Mouse (Mus musculus): Measurements from ENCODE around the gene Ddc. TPM values are rescaled to one million over a fixed set of nuclear protein-coding genes. Genes with fewer than 3 reads are reported as not detected.

Ddc gene
- total and polyA plus RNA-seq, 3 experiments: 0.07 to 0.08 TPM; not detected in 1

- DNase-seq (ENCODE audit: low read depth, low spot score): no peak
- TF ChIP-seq MEF2A (IDR thresholded peaks at IDR 0.05; ENCODE audit: extremely low read depth, insufficient replicate concordance, low read depth, low read length, poor library complexity, severe bottlenecking) (no peak), NELFE (IDR thresholded peaks at IDR 0.05; ENCODE audit: low read depth, low read length) (no peak), RAD21 (IDR thresholded peaks at IDR 0.05; ENCODE audit: low read depth, low read length) (no peak), CTCF (IDR thresholded peaks at IDR 0.05 in 2 of 3, conservative IDR thresholded peaks at IDR 0.05 in 1 of 3; ENCODE audit: control insufficient read depth in 1 of 3, insufficient read depth in 1 of 3, low read depth in 2 of 3, low read length in 3 of 3, poor library complexity in 1 of 3, severe bottlenecking in 1 of 3) (no peak), E2F4 (IDR thresholded peaks at IDR 0.05; ENCODE audit: borderline replicate concordance, low read depth, low read length) (no peak), ZKSCAN1 (IDR thresholded peaks at IDR 0.05; ENCODE audit: low read depth, low read length) (no peak), HCFC1 (IDR thresholded peaks at IDR 0.05; ENCODE audit: low read depth, low read length) (no peak), MAFK (IDR thresholded peaks at IDR 0.05; ENCODE audit: borderline replicate concordance, low read depth, low read length) (no peak), NRF1 (IDR thresholded peaks at IDR 0.05; ENCODE audit: insufficient read depth, low read depth, low read length, poor library complexity, severe bottlenecking) (no peak), KAT2A (conservative IDR thresholded peaks at IDR 0.05; ENCODE audit: low read depth, low read length) (no peak), ELF1 (IDR thresholded peaks at IDR 0.05; ENCODE audit: low read depth, low read length) (no peak), ZMIZ1 (IDR thresholded peaks at IDR 0.05; ENCODE audit: low read depth, low read length) (no peak), CHD2 (IDR thresholded peaks at IDR 0.05; ENCODE audit: low read length) (no peak), POLR2A (IDR thresholded peaks at IDR 0.05; ENCODE audit: control insufficient read depth in 1 of 2, insufficient read depth in 1 of 2, low read depth in 1 of 2, low read length in 2 of 2, poor library complexity in 1 of 2) (no peak), GATA1 (IDR thresholded peaks at IDR 0.05; ENCODE audit: low read depth, low read length) (no peak)
- Histone ChIP-seq H3K36me3 (ENCODE audit: control insufficient read depth in 1 of 2, insufficient read depth in 2 of 2, low read length in 2 of 2) (peaks cover 0 to 5% of the 10 kb centered on the region in 2 experiments; a peak in 1 of 4 replicates), H3K9ac (ENCODE audit: control insufficient read depth, low read depth, low read length, poor library complexity, severe bottlenecking) (no peak overlapping the region), H3K27me3 (ENCODE audit: control insufficient read depth in 1 of 2, insufficient read depth in 2 of 2, low read length in 2 of 2) (peaks cover 5 to 16% of the 10 kb centered on the region in 2 experiments), H3K4me1 (ENCODE audit: control insufficient read depth in 1 of 2, insufficient read depth in 2 of 2, low read length in 2 of 2) (0 out of 4 replicates have a peak, but pooled peaks cover 0 to 5% of the 10 kb centered on the region in 2 experiments), H3K9me3 (replicated peaks; ENCODE audit: insufficient read depth, low read length) (no peaks in the 10 kb centered on the region), H3K4me3 (ENCODE audit: control insufficient read depth in 1 of 2, insufficient read depth in 1 of 2, low read depth in 2 of 2, low read length in 2 of 2) (no peak overlapping the region), H3K27ac (ENCODE audit: control insufficient read depth, low read depth, low read length) (no peak overlapping the region), H3K79me2 (ENCODE audit: control insufficient read depth, insufficient read depth, low read length, poor library complexity) (no peaks in the 10 kb centered on the region)
Observed at GRCm38 (mm10) chr11:11848467-11848866, 49.5 kb downstream of the Ddc start.

GRCm38 (mm10) chr11:11845044-11845443, 52.9 kb downstream of the Ddc start:
- H3K27me3 ChIP-seq (ENCODE audit: control insufficient read depth in 1 of 2, insufficient read depth in 2 of 2, low read length in 2 of 2): peaks cover 5 to 14% of the 10 kb centered on the region in 2 experiments
- H3K27ac ChIP-seq (ENCODE audit: control insufficient read depth, low read depth, low read length): no peak overlapping the region
- peaks cover 0 to 23% of the 10 kb centered on the region in 2 experiments; a peak in 2 of 4 replicates for H3K36me3 ChIP-seq (ENCODE audit: control insufficient read depth in 1 of 2, insufficient read depth in 2 of 2, low read length in 2 of 2)
- TF ChIP-seq TBP (IDR thresholded peaks at IDR 0.05; ENCODE audit: low read depth, low read length): no peak
- no peak for TF ChIP-seq ZNF384 (IDR thresholded peaks at IDR 0.05; ENCODE audit: low read depth, low read length)
- no peak for TF ChIP-seq MYC (IDR thresholded peaks at IDR 0.05; ENCODE audit: low read depth, low read length)
- no peak for TF ChIP-seq SMC3 (IDR thresholded peaks at IDR 0.05; ENCODE audit: low read depth, low read length)
- no peak for TF ChIP-seq MAFK (IDR thresholded peaks at IDR 0.05; ENCODE audit: borderline replicate concordance, low read depth, low read length)
- no peak for TF ChIP-seq POLR2A (IDR thresholded peaks at IDR 0.05; ENCODE audit: control insufficient read depth in 1 of 2, insufficient read depth in 1 of 2, low read depth in 1 of 2, low read length in 2 of 2, poor library complexity in 1 of 2)
- TF ChIP-seq GATA1 (IDR thresholded peaks at IDR 0.05; ENCODE audit: low read depth, low read length): no peak
- no peak for TF ChIP-seq POLR2AphosphoS2 (IDR thresholded peaks at IDR 0.05; ENCODE audit: low read length)
- no peak for TF ChIP-seq ETS1 (IDR thresholded peaks at IDR 0.05; ENCODE audit: low read depth, low read length)
- no peak for TF ChIP-seq POLR2AphosphoS5 (IDR thresholded peaks at IDR 0.05; ENCODE audit: borderline replicate concordance, low read depth, low read length)
- H3K4me1 ChIP-seq (ENCODE audit: control insufficient read depth in 1 of 2, insufficient read depth in 2 of 2, low read length in 2 of 2): peaks cover 9 to 13% of the 10 kb centered on the region in 2 experiments; a peak in 3 of 4 replicates
- H3K79me2 ChIP-seq (ENCODE audit: control insufficient read depth, insufficient read depth, low read length, poor library complexity): no peaks in the 10 kb centered on the region
- H3K9me3 ChIP-seq (replicated peaks; ENCODE audit: insufficient read depth, low read length): no peaks in the 10 kb centered on the region
- no peak for DNase-seq (ENCODE audit: low read depth, low spot score)
- H3K9ac ChIP-seq (ENCODE audit: control insufficient read depth, low read depth, low read length, poor library complexity, severe bottlenecking): no peak overlapping the region
- no peak overlapping the region for H3K4me3 ChIP-seq (ENCODE audit: control insufficient read depth in 1 of 2, insufficient read depth in 1 of 2, low read depth in 2 of 2, low read length in 2 of 2)

Measured in MEL (cell line).